Mouse (Mus musculus): ENCODE data around the gene Gm17617.
"Not testable (repeated sequence)": the region's sequence is repeated elsewhere in the genome, so short reads cannot be mapped to it uniquely, and the experiment has no call there.

The Gm17617 gene

DNA sequence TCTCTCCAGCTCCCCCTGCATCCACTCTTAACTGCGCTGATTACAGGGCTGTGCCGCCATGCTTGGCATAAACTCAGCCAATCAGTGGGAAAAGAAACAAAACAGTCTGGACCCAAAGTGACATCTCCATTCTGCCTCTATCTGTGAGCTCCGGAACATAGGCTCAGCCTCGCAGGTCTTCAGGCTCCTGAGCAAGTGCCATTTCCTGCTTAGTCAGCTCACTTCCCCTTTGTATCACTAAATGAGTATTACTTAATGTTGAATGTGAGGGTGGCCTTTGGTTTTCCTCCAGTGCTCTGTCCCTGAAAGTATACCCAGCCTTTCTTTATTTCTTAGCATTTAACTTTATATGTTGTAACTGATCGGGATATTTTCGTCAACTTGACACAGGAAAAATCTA lies 8.4 kb downstream of the Gm17617 start:
- no peak for DNase-seq (ENCODE audit: low read depth)

DNA sequence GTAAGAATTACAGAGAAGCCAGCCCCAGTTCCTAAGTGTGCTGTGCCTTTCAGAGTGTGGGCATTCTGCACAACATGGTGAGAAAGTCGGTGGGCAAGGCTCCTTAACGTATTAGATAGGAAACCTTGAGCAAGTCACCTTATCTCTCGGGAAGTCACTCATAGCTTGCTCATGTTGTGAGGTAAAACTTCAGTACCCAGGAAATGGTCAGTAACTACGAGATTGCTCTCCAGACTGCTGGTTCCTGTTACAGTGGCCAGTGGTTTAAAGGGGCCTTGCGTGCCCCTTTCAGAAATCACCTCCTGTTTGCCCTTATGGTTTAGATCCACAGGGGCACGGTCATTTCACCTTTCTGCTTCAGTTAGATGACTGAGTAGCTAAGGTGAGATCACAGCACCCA lies 19.0 kb downstream of the Gm17617 start:
- DNase-seq (ENCODE audit: low read depth): no peak

DNA sequence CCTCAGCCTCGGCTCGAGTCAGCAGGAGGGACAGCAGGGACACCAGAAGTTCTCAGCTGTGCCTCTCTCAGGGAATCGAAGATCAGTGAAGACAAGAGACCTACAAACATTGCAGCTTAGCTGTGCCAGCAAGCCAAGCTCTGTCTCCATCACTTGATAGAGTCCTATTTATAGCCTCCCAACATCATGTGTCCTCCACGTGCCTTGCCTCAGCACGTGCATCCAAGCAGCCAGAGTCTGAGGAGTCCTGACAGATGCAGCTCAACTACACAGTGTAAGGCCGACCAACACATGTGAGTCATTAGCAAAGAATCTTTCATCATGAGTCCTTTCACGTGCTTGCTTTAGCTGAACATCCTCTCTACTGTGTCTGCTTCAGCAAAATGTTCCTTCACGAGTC lies 25.7 kb downstream of the Gm17617 start:
- DNase-seq (ENCODE audit: low read depth): no peak

DNA sequence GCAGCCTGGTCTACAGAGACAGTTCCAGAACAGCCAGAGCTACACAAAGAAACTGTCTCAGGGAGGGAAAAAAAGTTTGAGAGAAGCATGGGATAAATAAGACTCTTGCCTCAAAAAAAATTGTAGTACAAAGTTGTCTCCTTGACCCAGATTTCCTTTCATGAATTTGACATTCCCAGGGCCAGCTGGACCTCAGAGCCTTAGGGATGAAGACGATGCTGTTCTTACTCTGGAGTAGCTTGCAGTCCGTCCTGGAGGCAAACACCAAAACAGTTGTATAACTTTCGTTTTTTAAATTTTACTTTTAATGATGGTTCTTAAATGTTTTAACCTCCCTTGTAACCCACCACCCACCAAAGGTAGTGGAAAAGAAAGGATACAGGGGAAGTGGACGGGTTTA lies 26.2 kb downstream of the Gm17617 start:
- no peak for DNase-seq (ENCODE audit: low read depth)

DNA sequence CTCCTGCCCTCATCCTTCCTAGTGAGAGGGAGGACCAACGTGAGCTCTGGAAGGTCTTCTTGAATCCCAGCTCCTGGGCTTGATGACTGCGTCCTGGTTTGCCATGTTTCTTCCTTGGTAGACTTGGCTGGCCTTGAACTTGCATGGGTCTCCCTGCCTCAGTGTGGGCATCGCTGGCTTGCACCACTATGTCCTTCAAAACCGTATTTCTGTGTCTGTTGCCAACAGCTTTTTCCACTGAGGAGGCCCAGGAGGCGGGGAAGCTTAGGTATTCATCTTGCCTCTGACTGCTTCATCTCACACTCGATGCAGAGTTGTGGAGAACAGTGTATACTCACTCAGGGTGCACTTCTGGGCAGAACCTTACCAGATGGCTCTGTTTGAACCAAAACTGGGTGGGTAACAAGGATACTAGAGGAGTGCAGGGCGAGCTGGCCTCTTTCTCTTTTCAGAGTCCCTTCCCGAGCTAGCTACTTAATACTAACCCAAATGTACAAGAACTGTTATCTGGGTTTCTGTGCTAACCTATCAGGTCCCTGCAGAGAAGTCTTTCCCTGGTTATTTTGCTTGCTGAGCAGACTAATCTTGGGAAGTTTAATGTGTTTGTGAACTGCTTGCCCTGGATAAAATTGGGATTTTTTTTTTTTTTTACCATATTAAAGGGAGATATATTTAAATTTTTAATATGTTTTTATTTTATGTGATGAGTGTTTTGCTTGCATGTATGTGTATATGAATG lies 27.2 kb downstream of the Gm17617 start:
- no peak for DNase-seq (ENCODE audit: low read depth)

DNA sequence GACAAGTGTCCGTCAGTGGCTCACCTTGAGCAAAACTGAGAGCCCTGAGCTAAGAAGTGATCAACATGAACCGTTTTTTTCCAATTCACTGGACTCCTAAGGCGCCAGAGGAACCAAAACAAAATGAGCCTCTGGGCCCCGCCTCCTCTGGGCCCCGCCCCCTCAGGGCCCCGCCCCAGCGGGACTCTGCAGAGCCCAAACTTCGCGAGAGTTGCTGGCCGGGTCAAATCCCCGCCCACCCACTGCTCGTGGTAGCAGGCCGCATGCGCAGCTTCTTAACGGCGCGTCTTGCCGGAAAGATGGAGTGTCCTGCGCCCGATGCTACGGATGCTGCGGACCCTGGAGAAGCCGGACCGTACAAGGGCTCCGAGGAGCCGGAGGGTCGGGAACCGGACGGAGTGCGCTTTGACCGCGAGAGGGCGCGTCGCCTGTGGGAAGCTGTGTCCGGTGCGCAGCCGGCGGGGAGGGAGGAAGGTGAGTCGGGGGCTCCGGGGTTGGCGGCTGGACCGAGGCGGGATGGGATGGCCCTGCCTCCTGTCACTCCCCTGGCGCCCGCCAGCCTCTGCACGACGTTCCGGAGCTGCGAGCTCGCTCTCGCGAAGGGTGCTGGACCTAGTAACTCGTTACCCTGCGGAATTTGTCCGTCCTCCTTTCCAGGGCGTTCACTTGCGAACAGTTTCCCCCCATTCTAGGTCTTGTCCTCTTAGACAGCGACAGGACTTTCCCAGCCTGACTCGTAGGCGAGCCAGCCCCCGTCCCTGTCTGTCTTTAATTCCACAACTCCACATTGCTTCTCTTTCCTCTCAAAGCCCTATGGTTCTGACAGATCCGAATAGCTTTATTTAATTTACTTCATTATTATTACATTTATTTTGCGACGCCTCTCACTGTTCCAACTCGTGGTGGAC lies 28.0 kb downstream of the Gm17617 start, which contains the start of gene Zfp346:
Gene Zfp346, plus strand, starts transcription at position 267 of the 908 bp plus-strand sequence.
- peak; percentile 95 for DNase-seq (ENCODE audit: low read depth)

DNA sequence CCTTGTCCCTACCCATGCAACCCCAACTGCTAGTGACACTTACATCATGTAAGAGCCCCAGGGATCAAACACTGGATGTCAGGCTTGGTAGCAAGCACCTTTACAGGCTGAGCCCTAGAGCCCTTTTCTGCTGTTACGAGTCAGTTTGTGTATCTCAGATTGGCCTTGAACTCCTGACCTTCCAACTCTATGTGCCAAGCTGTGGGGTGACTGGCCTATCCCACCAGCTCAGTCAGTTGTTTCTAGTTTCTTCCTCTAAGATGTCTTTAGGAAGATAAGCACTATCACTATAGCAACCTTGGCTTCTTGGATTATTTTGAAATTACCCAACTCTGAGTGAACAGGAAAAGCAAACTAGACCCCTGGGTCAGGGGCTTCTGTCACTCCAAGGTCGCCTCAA lies 30.0 kb downstream of the Gm17617 start:
- DNase-seq (ENCODE audit: low read depth): no peak

DNA sequence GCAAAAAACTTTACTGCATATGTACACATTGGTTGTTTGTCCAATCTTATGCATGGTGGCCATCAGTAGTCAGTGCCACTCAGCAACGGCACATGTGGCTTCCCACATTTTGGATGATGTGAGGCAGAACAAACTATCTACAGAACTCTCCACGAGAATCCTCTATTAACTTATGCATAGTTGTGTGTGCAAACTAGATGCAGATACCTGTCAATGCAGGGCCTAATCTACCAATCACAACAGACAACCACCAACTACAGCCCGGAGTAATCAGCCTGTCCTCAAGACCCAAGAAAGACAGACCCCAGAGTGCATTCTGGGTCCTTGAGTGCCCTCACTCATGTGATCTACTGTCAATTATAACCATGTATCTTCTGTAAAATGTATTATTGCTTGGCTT lies 31.0 kb downstream of the Gm17617 start:
- DNase-seq (ENCODE audit: low read depth): no peak

DNA sequence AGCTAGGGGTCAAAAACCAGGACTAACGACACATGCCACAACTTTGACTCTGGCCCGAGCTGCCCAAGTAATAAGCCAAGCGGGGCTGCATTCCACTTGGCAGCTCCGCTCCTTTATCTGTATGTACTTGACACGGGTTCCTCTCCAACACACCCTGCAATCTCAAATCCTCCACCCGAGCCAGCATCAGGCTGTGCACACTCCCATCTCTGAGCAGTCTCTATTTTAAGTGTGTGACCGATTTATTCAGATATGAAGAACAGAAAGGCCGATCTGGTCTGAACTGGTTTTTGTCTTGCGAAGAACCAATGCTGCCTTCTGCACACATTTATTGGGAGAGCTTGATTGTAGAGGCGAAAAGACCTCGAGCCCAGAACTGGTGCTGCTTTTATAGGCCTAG lies 31.7 kb downstream of the Gm17617 start:
- no peak for DNase-seq (ENCODE audit: low read depth)

DNA sequence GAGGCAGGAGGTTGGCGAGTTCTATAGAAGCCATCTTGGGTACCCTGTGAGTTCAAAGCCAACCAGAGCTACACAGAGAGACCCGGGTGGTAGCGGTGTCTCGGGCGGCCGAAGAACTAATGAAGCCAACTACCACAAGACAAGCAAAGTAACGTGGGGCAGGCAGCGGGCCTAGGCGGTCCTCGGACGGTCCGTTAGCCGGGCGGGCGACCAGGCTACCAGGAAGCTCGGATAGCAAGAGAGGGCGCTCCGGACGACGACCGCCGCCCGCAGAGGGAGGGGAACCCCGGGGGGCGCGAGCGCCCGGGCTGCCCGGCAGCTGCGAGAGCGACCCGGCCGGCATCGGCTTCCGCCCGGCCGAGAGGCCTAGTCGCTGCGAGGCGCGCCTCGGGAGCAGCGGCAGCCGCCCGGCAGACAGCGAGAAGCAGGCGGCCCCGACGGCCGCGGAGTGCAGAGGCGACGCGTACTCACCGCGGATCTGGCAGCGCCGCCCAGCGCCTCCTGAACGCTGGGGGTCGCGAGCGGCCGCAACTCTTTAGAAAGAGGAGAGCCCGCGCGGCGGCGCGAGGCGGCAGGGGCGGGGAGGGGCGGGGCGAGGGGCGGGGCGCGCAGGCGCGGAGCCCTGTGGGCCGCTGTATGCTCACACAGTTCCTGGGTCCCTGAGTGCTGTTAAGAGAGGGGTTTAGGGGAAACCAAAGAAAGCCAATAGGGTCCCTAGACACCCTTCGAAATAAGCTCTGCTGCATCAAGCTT lies 33.4 kb downstream of the Gm17617 start, which contains the start of gene Uimc1:
Gene Uimc1, minus strand, starts transcription at position 575 of the 753 bp plus-strand sequence.
- DNase-seq (ENCODE audit: low read depth): peak; percentile 68

DNA sequence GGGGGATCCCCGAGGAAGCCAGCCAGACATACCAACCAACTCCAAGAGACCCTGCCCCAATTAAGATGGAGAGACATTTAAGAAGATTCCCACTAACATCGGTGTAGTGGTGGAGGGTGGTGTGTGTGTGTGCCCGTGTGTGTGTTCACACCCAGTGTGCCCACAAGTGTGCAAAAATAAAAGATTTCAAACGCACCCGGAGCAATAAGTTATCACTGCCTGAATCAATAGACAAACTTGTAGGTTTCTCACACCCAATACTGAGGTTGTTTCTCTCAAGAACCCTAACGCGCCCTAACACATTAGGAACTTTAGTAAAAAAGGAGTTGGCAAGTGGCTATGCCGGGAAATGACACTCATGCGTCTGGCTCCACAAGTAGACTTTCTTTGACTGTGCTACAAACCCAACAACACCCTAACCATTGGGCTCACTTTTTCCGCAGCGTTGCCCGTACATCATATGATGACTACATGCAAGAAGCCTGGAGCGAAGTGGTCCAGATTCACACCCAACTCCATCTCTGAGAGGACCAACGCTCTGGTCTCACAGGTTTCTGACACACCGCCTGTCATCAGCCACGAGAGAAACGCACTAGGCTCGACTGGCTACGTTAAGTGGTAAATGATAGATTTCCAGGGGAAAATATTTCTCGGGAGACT lies 34.2 kb downstream of the Gm17617 start:
- DNase-seq (ENCODE audit: low read depth): no peak

DNA sequence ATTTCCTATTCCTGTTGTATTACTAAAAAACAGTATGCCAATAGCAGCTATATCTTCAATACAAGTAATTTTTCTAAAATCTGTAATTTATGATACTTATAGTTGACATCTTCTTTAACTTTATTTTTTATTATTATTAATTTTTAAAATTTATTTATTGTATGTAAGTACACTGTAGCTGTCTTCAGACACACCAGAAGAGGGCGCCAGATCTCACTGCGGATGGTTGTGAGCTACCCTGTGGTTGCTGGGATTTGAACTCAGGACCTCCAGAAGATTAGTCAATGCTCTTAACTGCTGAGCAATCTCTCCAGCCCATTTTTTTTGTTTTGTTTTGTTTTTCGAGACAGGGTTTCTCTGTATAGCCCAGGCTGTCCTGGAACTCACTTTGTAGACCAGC lies 35.5 kb downstream of the Gm17617 start:
- not testable (repeated sequence) for DNase-seq (ENCODE audit: low read depth)

DNA sequence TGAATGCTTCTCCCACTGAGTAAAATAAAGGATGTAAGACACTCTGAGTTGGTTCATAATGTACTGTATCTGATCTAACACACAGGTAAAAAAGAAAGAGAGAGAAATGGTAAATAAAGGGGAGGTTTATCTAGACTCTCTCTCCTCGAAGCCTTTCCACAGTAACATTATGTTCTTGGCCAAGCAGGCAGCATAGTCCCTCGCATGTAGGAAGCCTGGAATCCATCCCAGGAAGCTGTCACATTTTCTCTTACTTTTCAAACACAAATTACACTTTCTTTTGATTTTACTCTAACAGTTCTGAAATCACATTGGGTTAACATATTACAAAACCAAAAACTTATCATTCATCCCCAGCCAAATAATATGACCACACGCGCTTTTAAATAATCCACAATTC lies 40.8 kb downstream of the Gm17617 start:
- DNase-seq (ENCODE audit: low read depth): no peak
